Mouse (Mus musculus) liver (tissue): ENCODE results near the gene Mrps23.

Experiments
- DNase-seq: peaks from one replicate; pipeline ENCODE4 v3.0.0-alpha.2; 2020; ENCODE audit warnings: mixed read lengths

The Mrps23 gene

GRCm38 (mm10) chr11:88213757-88214156 is 9.6 kb downstream of the Mrps23 start:
- DNase-seq: no peak

DNA sequence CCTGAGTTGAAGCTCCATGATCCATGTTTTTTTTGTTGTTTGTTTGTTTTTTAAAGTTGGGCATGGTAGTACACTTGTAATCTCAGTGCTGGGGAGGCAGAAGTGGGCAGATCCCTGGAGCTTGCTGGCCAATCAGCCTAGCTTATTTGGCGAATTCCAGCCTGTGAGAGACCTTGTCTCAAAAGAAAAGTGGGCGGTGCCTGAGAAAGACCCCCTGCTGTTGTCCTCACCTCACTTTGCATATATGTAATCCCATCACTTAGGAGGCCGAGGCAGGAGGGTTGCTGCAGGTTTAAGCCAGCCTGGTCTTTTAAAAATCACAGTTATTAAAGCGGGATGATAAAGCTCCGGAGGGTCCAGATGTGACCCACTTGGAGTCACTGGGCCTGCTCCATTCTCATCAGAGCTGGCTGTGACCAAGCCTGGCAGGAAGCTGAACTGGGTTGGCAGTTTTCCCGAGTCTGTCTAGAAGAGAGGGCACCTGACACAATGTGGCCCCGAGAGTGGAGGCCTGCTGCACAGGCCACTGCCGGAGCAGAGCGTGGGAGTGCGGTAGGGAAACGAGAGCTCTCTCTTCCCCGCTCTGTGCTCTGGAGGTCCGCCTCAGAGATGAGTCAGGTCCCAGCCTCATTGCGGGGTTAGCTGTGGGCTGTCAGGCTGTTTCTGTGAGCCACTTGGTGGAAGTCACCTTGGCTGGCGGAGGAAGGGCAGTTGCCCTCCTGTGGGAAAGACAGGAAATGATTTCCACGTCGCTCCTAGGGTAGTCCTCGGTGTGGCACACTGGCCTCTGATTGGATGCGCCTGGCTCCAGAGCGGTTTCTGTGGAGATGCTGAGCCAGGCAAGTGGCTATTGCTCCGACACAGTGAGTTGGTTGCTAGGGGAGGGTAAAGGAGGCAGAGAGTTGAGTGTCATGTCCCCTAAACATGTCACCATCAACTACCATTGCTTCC is 11.0 kb downstream of the Mrps23 start:
- no peak for DNase-seq

GRCm38 (mm10) chr11:88216231-88216685 is 12.1 kb downstream of the Mrps23 start:
- DNase-seq: peak; percentile 38

GRCm38 (mm10) chr11:88218155-88218554 is 14.0 kb downstream of the Mrps23 start:
- DNase-seq: no peak

- DNase-seq: no peak
These were observed 14.4 kb downstream of the Mrps23 start for GRCm38 (mm10) chr11:88218586-88218985.

DNA sequence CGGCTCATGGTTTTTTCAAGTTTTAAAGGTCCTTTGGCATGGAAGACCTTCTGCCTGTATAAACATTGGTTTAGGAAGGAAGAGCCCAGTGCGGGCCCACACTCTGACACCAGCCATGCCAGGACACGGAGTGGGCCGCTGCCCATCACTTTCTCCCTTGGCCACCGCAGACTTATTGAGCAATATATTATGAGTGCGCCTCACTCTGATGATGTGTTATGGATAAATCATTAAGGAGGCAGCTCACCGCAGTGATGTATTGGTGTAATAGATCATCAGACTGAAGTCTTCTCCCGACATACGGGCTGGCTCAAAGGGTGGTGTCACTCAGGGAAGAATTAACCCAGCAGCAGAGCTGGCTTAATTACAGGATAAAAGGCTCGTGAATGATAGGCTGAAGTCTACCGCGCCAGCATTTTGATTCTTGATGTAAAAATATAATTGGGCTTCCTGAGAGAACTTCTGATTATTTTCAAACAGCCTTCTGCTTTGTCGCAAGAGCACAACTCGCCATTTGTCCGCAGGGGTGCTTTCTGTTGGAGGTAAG is 17.8 kb downstream of the Mrps23 start:
- no peak for DNase-seq

GRCm38 (mm10) chr11:88227001-88227957 is 23.1 kb downstream of the Mrps23 start:
- DNase-seq: no peak

DNA sequence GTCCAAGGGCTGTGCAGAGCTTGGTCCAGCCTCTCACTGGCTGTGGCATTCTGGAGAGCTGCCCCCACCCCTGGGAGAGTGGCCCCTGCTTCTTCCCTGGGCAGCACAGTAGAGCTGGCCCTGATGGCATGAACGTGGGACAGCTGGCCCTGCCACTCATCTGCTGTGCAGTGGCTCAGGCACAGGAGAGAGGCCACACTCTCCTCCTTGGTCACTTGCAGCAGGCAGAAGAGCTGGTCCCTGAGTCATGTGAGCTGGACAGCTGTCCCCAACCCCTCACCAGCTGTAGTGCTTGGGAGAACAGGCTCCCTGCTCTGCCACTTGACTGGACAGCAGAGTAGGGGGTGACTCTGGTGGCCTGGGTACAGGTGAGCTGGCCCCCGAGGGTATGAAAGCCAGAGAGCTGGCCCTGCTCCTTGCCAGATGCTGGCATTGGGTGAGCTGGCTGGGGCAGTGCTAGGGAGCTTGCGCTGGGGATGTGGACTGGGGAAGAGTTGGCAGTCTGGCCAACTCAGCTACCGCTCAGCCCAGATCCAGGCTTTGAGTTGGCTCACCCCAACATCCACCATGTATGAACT is 27.1 kb downstream of the Mrps23 start:
- no peak for DNase-seq

GRCm38 (mm10) chr11:88233528-88234427 is 29.6 kb downstream of the Mrps23 start:
- peak; percentile 37 for DNase-seq

DNA sequence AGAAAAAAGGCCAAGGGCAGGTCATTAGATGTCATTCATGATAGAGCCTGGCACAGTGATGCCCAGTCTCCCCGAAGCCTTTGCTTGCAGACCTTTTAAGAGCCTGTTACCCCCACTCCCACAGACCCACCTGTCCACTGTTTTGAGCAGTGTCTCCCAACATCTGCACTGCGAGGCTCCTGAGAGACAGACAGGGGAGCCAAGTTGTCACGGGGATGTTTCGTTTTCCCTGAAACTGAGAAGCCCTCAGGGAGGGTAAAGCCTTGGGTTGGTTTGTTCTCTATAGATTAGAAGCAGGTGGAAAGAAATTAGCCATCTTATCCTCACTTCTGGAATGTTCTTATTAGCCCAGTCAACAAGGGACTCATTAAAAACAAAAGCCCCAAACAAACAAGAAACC is 30.6 kb downstream of the Mrps23 start:
- DNase-seq: no peak

- peak; percentile 60 for DNase-seq
These were observed 31.3 kb downstream of the Mrps23 start for GRCm38 (mm10) chr11:88235221-88236203.

DNA sequence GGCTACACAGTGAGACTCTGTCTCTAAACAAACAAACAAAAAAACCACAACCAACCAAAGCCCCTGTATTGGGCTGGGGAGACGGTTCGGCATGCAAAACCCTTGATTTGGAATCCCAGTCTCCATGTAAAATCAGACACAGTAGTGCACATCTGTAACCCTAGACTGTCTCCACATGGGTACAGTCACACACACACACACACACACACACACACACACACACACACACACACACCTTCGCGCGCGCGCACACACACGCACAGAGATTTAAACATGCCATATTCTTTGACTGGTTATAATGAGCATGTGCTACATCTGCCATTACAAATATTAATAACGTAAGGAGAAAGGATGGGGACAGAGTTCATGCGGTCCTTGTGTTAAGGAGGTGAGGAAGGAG is 36.1 kb downstream of the Mrps23 start:
- DNase-seq: no peak

GRCm38 (mm10) chr11:88240736-88241353 is 36.7 kb downstream of the Mrps23 start:
- no peak for DNase-seq

DNA sequence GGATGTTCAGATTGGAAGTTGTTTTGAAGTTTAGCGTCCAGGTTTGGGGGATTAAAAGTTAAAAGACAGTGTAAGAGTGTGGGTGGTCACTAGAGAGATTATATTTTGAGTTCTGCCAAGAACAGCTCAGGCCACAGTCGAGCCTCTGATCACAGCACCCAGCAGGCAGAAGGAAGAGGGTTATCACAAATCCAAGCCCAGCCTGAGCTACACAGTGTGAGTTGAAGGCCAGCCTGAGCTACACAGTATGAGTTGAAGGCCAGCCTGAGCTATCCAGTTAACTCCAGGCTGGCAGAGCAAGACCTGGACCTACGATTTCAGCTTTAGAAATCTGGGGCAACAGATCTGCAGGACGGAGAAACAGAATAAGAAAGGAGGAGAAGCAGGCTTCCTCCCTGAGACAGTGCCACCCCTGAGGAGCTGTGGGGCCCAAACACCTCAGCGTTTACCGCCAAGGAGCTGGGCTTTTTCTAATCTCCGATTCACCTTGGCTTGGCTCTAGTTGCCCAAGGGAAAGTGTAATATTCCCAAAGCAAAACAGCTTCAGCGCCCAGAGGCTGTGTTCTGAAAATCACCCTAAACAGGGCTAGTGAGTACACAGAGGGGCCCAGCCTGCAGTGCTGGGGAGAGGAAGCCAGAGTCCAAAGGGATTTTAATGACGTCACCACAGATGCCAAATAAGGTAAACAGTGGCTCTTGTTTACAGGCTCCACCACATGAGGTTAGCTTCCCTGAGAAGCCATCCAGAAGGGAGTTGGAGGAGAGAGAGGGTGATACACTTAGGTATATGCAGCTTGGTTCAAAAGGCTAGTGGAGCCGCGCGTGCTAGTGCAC is 37.5 kb downstream of the Mrps23 start:
- no peak for DNase-seq

DNA sequence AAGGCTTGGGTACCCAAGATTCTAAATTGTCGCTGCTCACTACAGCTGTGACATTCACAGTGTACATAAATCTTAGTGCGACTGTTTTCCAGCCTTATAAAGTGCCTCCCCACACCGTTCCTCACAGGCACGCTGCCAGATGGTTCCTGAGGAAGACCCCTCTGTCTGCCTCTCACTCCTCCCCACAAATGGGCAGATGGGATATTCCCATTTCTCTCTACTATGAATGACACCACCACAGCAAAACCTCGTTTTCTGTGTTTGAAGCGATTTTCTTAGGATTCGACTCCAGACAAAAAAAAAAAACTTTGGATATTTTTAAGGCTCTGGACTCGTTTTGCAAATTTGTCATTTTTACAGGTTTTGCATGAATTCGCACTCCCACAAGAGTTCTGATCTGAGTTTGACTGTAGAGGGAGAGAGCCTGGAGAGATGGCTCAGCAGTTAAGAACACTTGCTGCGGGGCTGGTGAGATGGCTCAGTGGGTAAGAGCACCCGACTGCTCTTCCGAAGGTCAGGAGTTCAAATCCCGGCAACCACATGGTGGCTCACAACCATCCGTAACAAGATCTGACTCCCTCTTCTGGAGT is 41.5 kb downstream of the Mrps23 start:
- no peak for DNase-seq

GRCm38 (mm10) chr11:88248636-88249035 is 44.4 kb downstream of the Mrps23 start:
- no peak for DNase-seq

DNA sequence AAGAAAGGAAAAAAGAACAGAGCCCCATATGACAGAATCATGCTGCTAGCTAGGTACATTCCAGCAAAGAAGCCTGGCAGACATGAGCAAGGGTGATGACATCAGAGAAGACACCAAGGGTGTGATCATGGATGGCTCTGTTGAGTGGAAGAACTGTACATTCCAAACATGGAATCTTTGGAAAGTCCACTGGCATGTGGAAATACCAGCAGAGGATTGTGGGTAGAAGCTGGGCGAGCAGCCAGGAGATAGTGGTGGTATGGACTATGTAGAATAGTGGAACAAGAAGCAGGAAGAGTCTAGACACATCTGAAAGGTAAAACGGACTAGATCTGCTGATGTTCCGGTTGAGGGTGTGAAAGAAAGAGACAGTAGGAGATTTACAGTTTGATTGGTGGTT is 46.4 kb downstream of the Mrps23 start:
- DNase-seq: no peak

DNA sequence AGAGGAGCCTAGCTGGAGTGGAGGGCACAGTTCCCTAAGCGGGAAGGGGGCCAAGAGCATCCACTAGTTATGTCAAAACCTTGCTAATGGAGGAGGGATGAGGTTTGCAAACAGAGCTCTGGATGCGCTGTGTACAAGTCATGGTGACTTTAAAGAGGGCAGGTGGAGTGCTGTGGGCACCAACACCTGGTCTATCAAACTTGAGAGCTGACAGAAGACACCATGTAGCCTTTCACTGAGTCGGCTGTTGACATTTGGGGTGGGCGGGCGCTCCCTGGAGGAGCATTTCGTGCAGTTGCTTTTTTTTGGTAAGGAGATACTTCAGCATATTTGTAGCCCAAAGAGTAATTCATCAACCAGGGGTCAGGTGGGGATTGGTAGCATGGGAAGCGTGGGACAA is 47.1 kb downstream of the Mrps23 start:
- no peak for DNase-seq
